Mouse (Mus musculus) liver (tissue): ENCODE data around the gene Akr1d1.
A peak's percentile ranks its signal among the peaks of the same experiment; 100 is the strongest.

Experiments
- DNase-seq: peaks from one replicate; pipeline ENCODE4 v3.0.0-alpha.2; 2020; ENCODE audit warnings: mixed read lengths

Gene Akr1d1

GRCm38 (mm10) chr6:37571939-37572338 lies 42.0 kb downstream of the Akr1d1 start:
- DNase-seq: no peak

- no peak for DNase-seq
These were observed 43.0 kb downstream of the Akr1d1 start for GRCm38 (mm10) chr6:37572935-37573334.

GRCm38 (mm10) chr6:37580476-37580875 lies 50.5 kb downstream of the Akr1d1 start:
- no peak for DNase-seq

- peak; percentile 61 for DNase-seq
These were observed 59.5 kb downstream of the Akr1d1 start for GRCm38 (mm10) chr6:37589340-37589962.

GRCm38 (mm10) chr6:37590800-37591199 lies 60.8 kb downstream of the Akr1d1 start:
- no peak for DNase-seq

GRCm38 (mm10) chr6:37592101-37593032 lies 62.4 kb downstream of the Akr1d1 start:
- DNase-seq: peak; percentile 38

GRCm38 (mm10) chr6:37593033-37593374 lies 63.0 kb downstream of the Akr1d1 start:
- DNase-seq: no peak

- DNase-seq: no peak
These were observed 63.6 kb downstream of the Akr1d1 start for GRCm38 (mm10) chr6:37593551-37594089.

GRCm38 (mm10) chr6:37597088-37597487 lies 67.1 kb downstream of the Akr1d1 start:
- no peak for DNase-seq

- DNase-seq: no peak
These were observed 68.1 kb downstream of the Akr1d1 start for GRCm38 (mm10) chr6:37598033-37598432.

- no peak for DNase-seq
These were observed 71.1 kb downstream of the Akr1d1 start for GRCm38 (mm10) chr6:37600976-37601498.

- DNase-seq: no peak
These were observed 73.1 kb downstream of the Akr1d1 start for GRCm38 (mm10) chr6:37602857-37603765.

GRCm38 (mm10) chr6:37604178-37604883 lies 74.4 kb downstream of the Akr1d1 start:
- DNase-seq: no peak

- no peak for DNase-seq
These were observed 74.9 kb downstream of the Akr1d1 start for GRCm38 (mm10) chr6:37604884-37605269.

GRCm38 (mm10) chr6:37607511-37608289 lies 77.7 kb downstream of the Akr1d1 start:
- no peak for DNase-seq

- DNase-seq: no peak
These were observed 82.8 kb downstream of the Akr1d1 start for GRCm38 (mm10) chr6:37612603-37613284.

GRCm38 (mm10) chr6:37615490-37615889 lies 85.5 kb downstream of the Akr1d1 start:
- DNase-seq: no peak

- DNase-seq: no peak
These were observed 86.2 kb downstream of the Akr1d1 start for GRCm38 (mm10) chr6:37616136-37616535.

GRCm38 (mm10) chr6:37617431-37618011 lies 87.5 kb downstream of the Akr1d1 start:
- DNase-seq: no peak
